Mouse (Mus musculus) c-Kit-positive CD71-positive TER-119-negative erythroid progenitor cells, embryonic 14.5 days (primary cell): ENCODE results near the gene Zfc3h1.

ENCODE experiments used
- DNase-seq: peaks from one replicate; pipeline ENCODE4 v3.0.0-alpha.2; 2013; ENCODE audit warnings: low read depth

Zfc3h1 gene

DNA sequence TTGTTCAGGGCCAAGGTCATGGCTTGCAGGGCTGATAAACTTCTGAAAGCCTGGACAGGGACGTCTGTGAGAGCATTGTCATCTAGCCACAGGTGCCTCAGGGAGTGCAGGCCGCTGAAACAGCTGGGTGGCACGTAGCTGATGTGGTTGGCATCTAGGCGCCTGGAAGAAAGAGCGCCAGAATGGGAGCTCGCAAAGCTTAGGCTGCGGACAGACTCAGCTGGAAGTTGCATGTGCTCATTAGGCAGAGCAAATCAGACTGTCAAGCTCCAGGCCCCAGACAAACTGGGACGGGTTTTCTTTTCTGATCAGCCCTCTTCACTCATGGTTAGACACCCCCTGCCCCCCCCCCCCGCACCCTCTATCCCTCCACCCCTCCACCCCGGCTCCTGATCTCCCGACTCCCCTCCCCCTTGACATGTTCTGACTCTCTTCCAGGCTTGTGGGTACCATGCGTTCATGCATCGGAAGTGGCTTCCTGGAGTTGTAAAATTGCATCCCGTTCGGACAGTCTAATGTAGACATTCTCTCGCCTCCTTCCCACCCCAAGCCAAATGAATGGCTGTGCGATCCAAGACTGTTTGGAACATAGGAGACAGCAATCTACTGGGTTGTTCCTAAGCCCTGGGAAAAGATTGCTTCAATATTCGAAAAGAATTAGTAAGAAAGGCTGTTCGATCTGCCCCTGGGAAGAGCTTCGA is 93.8 kb downstream of the Zfc3h1 start:
- DNase-seq = no peak
